Mouse (Mus musculus) spleen, postnatal 4 days (tissue): Measurements from ENCODE around the gene Stk11.

Source experiments
- DNase-seq, 2 experiments: peaks; one replicate each; pipeline ENCODE4 v3.0.0; 2022; ENCODE audit warnings: low spot score in 2 of 2

Stk11 gene

DNA sequence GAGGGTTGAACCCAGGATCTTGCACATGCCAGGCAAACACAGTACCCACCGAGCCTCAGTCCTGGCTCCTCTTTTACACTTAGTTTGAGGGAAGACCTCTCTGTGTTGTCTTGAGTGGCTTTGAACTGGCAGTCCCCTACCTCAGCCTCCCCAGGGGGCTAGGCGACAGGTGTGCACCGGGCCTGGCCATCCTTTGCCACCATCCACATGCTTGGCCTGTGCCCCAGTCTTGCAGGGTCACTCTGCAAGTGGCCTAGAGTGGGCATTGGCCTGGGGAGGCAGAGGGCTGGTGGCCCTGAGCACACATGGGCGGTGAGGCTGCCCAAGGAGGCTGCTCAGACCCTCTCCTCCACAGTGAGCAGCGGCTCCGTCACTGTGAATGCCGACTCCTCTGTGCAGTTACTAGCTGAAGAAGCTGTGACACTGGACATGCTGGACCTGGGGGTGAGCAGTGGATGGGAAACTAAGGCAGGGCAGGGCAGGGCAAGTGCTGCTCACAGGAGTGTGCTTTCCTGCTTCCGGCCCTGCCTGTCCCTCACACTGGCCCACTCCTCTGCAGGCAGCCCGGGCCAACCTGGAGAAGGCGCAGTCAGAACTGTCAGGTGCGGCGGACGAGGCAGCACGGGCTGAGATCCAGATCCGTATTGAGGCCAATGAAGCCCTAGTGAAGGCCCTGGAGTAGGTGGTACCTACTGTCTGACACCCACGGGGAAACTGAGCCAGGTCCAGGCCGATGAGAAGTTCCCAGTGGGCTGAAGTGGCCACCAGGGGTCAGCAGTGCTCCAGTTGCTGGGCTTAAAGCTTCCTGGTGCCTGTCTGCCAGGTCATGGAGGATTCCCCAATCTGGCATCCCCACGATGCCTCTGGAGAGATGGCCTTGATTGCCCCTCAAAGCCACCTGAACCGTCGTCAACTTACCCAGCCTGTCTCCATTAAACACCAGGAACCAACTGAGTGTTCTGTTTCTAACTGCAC, 29.5 kb downstream of the Stk11 start:
- DNase-seq: peak; percentile 81 to 93

DNA sequence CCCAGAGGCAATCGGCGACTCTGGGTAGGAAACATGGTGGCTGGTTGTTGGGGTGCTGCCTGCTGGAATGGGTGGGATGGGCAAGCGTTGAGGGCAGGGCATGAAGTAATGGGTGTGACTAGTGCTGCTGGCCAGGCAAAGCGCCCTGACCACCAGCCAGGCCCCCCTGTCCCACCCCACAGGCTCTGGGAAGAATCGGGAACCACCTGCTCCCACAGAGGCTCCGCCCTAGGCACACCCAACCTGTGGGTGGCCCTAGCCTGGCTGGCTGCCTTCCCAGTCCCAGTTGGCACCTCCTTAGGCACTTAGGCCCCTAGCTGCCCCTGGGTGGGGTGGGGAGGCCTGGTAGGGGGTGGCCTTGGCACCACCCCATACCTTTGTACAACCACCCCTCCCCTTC, 30.3 kb downstream of the Stk11 start:
- DNase-seq: peak; percentile 73 to 79

DNA sequence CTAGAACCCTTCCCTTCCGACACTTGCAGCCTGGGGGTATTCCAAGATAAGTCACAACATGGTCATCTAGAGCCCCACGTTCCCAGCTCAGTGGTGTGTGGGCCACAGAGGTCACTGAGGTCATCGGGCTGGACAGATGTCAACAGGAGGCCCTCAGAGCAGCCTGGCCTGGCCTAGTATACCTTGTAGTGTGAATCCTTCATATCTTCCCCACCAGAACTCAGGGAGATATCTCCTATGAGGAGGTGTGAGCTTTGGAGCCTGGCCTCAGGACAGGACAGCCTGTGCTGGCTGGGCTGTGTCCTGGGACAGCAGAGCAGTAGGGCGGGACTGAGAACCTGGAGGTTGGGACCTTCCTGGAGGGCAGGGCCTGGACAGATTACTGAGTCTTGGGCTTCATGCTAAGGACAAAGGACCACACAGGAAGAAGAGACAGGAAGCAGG, 31.0 kb downstream of the Stk11 start:
- no peak for DNase-seq

DNA sequence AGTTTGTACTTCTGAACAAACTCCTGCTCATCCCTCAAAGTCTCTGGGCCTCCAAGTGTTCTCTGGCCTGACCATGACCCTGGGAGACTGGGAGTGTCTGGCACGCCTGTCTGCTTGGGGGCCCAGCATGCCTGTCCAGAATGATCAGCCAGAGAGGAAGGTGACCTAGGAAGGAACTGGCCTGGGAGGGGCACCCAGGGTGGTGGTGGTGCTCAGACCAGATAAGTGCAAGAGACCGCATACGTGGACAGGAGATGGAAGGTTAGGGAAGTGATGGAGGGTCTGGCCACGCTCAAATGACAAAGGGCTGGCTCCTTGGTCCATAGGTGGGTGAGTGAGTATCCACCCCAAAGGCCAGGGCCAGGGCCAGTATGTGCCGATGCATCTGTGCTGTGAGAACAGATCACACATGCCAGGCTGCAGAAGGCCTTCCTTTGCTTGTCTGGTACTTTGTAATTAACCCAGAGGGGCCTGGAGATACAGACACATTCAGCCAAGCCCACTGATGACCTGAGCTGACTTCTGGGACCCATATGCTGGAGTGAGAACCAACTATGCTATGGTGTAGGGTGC, 31.6 kb downstream of the Stk11 start:
- DNase-seq: no peak

DNA sequence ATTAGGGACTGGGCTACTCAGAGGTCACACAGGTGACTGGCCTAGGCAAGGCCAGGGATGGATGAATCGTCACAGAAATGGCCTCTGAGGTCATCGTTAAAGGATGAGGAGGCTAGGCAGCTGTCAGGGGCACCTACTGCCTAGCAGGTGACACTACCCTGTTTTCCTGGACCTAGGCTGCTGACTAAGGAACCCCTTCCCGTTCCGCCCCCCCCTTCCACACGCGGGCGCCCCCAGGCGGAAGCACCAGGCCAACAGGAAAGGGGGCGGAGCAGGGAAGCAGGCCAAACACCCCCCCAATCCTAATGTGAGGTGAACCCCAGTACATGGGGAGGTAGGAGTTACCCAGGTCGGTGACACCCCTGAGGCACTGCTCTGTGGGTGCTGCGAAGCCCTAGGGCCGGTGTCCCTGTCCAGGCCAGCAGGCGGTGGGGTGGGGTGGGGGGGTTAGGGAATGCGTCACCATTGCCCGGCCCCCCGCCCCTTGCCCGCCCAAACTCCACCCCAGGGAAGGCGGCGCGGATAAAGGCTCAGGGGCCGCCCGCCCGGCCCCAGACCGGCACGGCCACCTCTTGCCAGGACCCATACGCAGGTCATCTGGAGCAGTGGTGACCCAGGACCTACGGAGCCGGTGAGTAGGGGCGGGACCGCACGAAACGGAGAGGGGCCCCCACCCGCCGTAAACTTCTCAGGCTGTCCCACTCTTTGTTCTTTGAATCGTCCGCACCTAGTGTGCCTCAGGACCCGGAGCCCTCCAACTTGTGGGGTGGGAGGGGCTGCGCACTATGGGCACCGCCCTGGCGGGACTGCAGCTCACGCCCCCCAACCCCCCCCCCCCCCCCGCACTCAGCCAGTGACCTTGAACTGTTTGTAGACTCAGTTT, 32.4 kb downstream of the Stk11 start, which contains the start of gene Midn:
TSS of gene Midn (plus strand) at position 554 of the 883 bp plus-strand sequence.
- DNase-seq: peak; percentile 71 to 85

DNA sequence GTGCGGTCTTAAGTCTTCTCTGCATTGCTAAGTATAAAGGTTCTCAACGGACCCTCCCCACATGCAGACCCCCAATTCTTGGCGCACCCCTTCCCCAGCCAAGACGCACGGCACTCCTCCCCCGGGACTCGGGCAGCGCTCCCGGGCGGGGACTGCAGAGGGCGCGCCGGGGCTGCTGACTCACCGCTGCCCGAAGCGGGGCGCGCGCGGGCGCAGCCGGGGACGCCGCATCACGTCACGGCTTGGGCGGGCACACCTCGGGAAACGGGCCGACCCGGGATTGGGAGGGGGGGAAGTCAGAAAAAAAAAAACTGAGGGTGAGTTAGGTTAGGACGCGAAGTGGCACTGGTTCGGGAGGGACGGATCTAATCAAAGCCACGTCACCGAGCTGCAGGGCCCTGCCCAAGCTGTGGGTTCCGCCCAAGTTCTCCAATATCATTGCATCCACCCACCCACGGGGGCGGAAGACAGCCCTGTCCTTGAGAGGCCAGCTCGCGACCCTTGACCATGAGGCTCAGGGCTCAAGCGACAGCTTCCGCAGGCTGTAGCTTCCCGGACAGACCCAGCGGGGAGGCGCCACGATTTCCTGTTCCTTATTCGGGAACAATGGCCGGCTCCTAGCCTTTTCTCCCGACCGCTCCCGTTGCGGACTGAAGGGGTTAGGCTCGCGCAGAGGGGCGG, 33.1 kb downstream of the Stk11 start:
- DNase-seq: peak; percentile 92 to 98

DNA sequence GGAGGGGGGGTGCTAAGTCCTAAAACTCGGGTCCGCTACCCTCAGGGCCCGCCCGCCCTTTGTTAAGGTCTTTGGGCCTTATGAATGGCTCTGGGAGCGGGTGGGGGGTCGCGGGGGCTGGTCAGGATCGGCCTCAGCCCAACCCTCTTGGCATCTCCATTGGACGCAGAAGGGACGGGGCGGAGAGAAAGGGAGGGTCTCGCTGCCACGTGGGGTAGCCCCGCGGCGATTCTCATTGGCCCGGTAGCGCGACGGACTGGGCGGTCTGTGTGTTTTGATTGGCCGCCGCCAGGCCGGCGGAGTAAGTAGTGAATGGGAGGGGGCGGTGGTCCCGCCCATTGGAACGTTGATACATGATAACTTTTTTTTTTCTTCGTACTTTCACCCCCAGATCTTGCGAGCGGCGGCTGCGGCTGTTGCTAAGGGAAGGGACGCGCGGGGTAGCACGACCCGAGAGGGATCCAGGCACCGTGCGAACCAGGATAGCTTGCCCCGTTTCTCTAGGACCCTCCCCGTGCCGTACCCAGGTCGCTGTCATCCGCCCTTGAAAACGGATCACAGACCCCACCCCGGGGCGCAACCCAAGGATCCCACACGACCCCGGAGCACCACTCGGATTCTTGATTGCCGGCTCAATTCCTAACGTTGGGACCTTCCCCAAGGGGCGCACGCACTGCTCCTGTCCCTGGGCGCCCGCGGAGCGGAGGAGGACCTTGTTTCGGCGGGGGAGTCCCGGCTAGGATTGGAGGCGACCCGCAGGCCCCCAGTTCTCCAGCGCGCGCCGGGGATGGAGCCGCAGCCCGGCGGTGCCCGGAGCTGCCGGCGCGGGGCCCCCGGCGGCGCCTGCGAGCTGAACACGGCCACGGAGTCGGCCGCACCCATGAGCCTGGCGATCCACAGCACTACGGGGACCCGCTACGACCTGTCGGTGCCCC, 34.0 kb downstream of the Stk11 start:
- DNase-seq: peak; percentile 95

DNA sequence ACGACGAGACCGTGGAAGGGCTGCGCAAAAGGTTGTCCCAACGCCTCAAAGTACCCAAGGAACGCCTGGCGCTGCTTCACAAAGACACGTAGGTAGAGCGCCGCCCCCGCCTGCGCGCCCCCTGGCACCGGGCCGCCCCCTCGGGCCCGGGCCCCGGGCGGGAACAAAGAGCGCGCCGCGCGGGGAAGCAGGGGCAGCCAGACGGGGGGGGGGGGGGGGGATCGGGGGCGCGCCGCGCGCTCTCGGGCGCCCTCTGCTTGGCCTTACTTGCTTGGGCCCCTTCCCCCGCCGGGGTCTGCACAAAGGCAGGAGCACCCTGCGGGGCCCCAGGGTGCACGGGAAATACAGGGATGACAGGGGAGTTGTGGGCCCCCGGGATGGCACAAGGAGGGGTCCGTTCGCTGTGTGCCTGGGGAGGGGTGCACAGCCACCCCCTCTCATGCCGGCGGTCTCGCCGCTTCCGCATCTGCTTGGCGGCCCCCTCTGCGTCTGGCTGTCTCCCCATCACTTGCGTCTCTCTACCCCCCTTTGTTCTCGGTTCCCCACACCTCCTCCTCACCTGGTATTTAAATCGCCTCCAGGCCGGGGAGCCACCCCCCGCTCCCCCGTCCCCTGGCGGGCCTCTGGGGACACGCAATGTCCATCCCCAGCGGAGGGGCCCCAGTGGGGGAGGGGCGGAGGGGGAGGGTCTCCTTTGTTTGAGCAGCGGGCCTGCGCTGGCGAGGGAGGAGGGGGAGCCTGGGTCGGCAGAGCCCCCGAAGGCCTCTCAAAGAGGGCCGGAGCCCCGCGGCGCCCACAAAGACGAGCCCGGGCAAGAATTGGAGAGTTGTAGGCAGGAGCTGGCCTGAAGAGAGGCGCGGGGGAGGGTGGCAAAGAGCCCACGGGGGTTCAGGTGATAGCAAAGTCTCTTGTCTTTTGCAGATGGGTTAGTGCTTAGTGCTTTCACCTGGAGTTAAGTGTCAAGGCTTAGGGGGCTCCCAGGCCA, 34.9 kb downstream of the Stk11 start:
- DNase-seq: peak; percentile 66 to 86

DNA sequence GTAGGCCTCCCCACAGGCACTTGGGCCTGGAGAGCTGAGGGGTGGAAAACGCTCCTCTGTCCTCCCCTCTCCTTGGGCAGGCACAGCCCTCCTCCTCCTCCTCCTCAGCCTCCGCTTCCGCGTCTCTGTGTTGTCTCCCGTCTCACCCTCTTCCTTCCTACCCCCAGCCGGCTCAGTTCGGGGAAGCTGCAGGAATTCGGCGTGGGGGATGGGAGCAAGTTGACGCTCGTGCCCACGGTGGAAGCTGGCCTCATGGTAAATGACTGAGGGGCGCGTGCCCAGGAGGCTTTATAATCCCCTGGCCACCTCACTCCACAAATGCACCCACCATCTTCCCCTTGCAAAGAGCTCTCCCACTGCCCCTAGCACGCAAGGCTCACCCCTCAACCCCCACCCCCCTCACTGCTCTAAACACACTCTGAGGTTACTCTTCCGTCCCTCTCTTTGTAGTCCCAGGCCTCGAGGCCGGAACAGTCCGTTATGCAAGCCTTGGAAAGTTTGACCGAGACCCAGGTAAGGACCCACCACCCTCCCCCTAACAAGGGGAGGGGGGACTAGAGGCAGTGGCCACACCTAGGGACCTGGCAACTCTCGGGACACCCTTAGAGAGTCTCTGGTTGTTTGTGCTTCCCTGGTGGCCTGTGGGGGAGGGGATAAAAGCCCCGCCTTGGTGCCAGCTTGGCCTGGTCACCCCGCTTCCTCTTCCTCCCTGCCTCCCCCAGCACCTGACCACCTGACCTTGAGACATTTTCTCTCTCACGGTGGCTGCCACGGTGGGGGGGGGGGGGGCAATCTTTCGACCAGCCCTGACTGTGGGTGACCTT, 35.8 kb downstream of the Stk11 start:
- peak; percentile 74 to 83 for DNase-seq

DNA sequence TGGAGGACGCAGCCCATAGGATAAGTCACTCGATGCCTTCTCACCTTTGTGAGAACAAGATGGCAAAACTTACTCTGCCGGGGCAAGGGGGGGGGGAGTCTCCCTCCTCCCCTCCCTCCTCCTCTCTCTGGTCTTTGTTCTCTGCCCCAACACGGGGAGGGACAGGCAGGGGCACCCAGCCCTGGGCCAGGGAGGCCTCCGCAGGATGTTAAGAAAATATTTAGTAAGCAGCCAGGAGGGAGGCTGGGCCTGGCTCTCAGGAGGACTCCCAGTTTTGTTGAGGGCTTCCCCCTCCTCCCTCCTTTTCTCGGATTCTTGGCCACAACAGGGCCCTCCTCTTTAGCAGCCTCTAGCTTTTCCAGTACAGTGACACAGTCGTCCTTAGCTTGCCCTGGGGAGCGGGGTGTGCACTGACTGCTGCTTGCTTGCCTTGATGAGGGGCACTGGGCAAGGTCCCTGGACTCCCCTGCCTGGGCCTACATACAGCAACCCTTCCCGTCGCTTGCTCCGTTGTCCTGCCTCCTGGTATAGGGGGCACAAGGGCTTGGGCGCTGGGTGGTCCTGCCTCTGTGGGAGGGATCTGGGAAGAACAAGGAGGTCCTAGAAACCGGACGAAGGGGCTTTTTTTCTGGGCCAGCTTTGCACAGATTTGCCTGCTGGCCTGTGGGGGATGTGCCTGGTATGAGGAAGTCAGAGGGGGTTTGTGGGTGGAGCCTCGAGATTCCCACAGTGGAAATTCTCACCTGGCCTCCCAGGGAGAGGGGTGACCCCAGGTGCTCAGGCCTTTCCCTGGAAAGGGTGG, 36.7 kb downstream of the Stk11 start:
- DNase-seq: peak in 1 of 2 experiments; percentile 77

DNA sequence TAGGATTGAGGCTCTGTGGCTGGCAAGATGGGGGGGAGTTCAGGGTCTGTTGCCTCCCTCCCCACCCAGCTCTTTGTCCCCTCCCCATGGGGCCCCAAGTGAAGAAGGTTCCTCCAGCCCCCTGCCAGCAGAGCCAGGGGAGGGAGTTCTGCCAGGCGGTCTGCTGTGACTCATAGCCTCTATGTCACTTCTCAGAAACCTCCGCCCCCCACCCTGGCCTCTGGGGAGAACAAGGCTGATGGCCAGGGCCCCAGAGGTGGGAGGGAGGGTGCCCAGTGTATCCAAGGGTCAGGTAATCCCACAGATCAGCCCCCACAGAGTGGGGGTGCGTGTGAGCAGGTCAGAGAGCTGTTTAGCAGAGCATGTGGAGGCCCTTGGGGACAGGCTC, 37.3 kb downstream of the Stk11 start:
- DNase-seq: peak; percentile 58 to 78

DNA sequence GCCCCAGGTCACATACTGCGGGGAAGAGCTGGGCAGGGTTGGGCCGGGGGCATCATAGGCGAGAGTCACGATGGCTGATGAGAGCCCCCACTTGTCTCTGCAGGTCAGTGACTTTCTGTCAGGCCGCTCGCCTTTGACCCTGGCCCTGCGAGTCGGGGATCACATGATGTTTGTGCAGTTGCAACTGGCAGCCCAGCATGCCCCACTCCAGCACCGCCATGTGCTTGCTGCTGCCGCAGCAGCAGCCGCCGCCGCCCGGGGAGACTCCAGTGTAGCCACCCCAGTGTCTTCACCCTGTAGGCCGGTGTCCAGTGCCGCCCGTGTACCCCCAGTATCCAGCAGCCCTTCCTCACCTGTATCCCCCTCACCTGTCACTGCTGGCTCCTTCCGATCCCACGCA, 38.1 kb downstream of the Stk11 start:
- DNase-seq: no peak

DNA sequence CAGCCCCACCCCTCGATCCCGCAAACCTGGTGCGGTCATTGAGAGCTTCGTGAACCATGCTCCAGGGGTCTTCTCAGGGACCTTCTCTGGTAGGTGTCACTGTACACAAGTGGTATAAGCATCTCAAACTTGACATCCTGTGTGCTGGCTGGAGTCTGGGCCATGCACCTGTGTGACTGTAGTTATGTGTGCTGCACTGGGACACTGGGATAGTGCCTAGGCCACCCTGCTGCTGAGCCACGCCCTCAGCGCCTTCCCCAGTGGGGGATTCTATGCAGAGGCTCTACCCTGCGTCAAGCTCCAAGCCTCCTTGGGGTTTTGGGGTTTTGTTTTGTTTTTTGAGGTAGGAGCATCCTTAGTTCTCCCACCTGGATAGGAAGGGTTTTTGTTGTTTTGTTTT, 38.8 kb downstream of the Stk11 start:
- no peak for DNase-seq

DNA sequence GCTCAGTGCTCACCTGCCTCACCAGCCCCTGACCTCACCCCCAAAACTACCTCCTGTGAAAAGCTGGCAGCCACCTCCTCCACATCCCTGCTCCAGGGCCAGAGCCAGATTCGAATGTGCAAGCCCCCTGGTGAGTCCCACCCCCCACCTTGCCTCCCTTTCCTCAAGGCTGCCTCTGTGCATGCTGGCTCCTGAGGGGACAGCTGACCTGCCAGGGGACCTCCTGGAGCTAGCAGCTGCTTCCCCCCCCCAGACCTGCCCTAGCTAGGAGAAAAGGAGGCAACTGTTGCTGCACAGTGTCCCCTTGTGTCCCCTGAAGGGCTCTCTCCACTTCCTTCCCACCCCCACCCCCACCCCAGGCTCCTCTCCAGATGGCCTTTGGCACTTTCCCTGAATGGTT, 39.7 kb downstream of the Stk11 start:
- DNase-seq: no peak

DNA sequence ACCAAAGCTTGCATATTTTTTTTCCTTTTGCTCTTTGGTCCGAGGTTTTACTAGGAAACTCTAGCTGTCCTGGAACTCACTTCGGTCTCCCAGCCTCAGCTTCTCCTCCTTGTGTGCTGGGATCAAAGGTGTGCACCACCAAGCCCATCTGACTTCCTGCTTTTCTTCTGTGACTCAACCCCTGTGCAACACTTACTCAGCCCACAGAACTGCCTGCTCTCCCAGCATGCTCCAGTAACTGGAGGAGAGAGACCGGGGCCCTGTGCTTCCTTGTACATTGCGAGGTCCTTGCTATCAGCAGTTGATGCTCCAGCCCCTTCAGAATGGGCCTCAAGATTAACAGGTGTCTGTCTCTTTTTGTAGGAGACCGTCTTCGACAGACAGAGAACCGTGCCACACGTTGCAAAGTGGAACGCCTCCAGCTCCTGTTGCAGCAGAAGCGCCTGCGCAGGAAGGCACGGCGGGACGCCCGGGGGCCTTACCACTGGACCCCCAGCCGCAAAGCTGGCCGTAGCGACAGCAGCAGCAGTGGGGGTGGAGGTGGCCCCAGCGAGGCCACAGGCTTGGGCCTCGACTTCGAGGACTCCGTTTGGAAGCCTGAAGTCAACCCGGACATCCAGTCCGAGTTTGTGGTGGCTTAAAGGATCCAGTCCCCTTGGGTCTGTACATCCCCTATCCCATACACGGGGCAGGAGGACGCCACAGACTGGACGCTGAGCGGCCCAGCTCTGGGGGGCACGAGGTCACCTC, 40.6 kb downstream of the Stk11 start:
- no peak for DNase-seq

DNA sequence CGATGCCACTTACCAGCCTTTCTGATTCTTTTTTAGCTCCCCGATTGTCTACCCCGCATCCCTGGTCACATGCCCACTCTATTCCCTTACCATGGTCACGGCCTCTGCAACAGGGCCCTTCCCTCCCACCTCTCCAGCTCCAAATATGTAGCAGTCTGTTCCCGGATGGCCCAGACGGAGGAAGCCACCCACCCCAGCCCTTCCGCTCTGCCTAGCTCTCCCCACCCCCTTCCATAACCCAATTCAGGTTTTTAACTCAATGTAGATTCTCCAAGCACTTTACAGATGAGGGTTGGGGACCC, 41.1 kb downstream of the Stk11 start:
- no peak for DNase-seq
